Mouse (Mus musculus): ENCODE results near the gene Paqr4.

Gene Paqr4

GRCm38 (mm10) chr17:23740598-23741021 lies at the start of gene Paqr4:
Gene Paqr4 (minus strand): TSS chr17:23740867.
- CTCF ChIA-PET: interaction anchor here (0.9 to 1.3 kb wide), 2 partner anchors 16 to 30 kb away, joined by 3 read pairs; partner anchors contain the start of gene Flywch1

GRCm38 (mm10) chr17:23789749-23790268 lies 49.1 kb upstream of the Paqr4 start:
- CTCF ChIA-PET: no interaction called here

GRCm38 (mm10) chr17:23788973-23789372 lies 48.3 kb upstream of the Paqr4 start:
- CTCF ChIA-PET: no interaction called here

GRCm38 (mm10) chr17:23786510-23786931 lies 45.9 kb upstream of the Paqr4 start:
- CTCF ChIA-PET: no interaction called here

- CTCF ChIA-PET: no interaction called here
Measured at GRCm38 (mm10) chr17:23785561-23786471, 45.1 kb upstream of the Paqr4 start, which contains the start of gene Flywch2. Gene Flywch2 (minus strand): TSS chr17:23786081.

GRCm38 (mm10) chr17:23783352-23783751 lies 42.7 kb upstream of the Paqr4 start:
- CTCF ChIA-PET: no interaction called here

- CTCF ChIA-PET: no interaction called here
Measured at GRCm38 (mm10) chr17:23778447-23778846, 37.8 kb upstream of the Paqr4 start.

- CTCF ChIA-PET: no interaction called here
Measured at GRCm38 (mm10) chr17:23777141-23777540, 36.5 kb upstream of the Paqr4 start.

- CTCF ChIA-PET: no interaction called here
Measured at GRCm38 (mm10) chr17:23776216-23776615, 35.5 kb upstream of the Paqr4 start.

GRCm38 (mm10) chr17:23774090-23774489 lies 33.4 kb upstream of the Paqr4 start:
- CTCF ChIA-PET: interaction anchor here (1.0 to 1.4 kb wide), 3 partner anchors 56 to 68 kb away, joined by 3 to 5 read pairs (median 4); no protein-coding TSS in a partner anchor

- CTCF ChIA-PET: interaction anchor here (0.9 to 1.4 kb wide), 4 partner anchors 57 to 76 kb away, joined by 3 to 5 read pairs (median 4); no protein-coding TSS in a partner anchor
Measured at GRCm38 (mm10) chr17:23773676-23774075, 33.0 kb upstream of the Paqr4 start.

GRCm38 (mm10) chr17:23772219-23772556 lies 31.5 kb upstream of the Paqr4 start:
- CTCF ChIA-PET: interaction anchor here (0.8 kb wide), 1 partner anchor 24 kb away, joined by 3 read pairs; no protein-coding TSS in a partner anchor

GRCm38 (mm10) chr17:23771284-23772218 lies 30.9 kb upstream of the Paqr4 start, which contains the start of gene Flywch1:
Gene Flywch1 (minus strand): TSS chr17:23771602.
- CTCF ChIA-PET: interaction anchor here (1.2 kb wide), 1 partner anchor 32 kb away, joined by 3 read pairs; no protein-coding TSS in a partner anchor

GRCm38 (mm10) chr17:23770896-23771283 lies 30.2 kb upstream of the Paqr4 start:
- CTCF ChIA-PET: interaction anchor here (1.2 kb wide), 1 partner anchor 31 kb away, joined by 3 read pairs; no protein-coding TSS in a partner anchor

GRCm38 (mm10) chr17:23770493-23770892 lies 29.8 kb upstream of the Paqr4 start:
- CTCF ChIA-PET: interaction anchor here (0.7 to 1.2 kb wide), 2 partner anchors 28 to 31 kb away, joined by 3 read pairs; no protein-coding TSS in a partner anchor

GRCm38 (mm10) chr17:23762976-23763375 lies 22.3 kb upstream of the Paqr4 start:
- CTCF ChIA-PET: no interaction called here

GRCm38 (mm10) chr17:23761155-23761554 lies 20.5 kb upstream of the Paqr4 start:
- CTCF ChIA-PET: no interaction called here

GRCm38 (mm10) chr17:23760231-23760630 lies 19.6 kb upstream of the Paqr4 start:
- CTCF ChIA-PET: no interaction called here

- CTCF ChIA-PET: interaction anchor here (0.7 kb wide), 1 partner anchor 85 kb away, joined by 5 read pairs; the partner anchor contains the start of genes Prss32 and Prss41
Measured at GRCm38 (mm10) chr17:23758801-23759200, 18.1 kb upstream of the Paqr4 start.

- CTCF ChIA-PET: no interaction called here
Measured at GRCm38 (mm10) chr17:23757581-23757980, 16.9 kb upstream of the Paqr4 start.

GRCm38 (mm10) chr17:23755689-23756088 lies 15.0 kb upstream of the Paqr4 start:
- CTCF ChIA-PET: interaction anchor here (1.2 kb wide), 1 partner anchor 16 kb away, joined by 3 read pairs; no protein-coding TSS in a partner anchor

Measured in spleen, embryonic (tissue).